Mouse (Mus musculus) liver, embryonic 15.5 days (tissue): ENCODE measurements around the gene Mettl22. TPM values are rescaled to one million over a fixed set of nuclear protein-coding genes. Genes with fewer than 3 reads are reported as not detected.

Experiments used
- ATAC-seq: fragments of 200-750 bp; cut with Nextera tagmentation; 2 replicates; pipeline ENCODE4 v1.8.0; 2017; ENCODE audit warnings: moderate number of reproducible peaks, mild to moderate bottlenecking, moderate library complexity; ENCODE audit not compliant: insufficient read depth
- H3K27ac ChIP-seq: fragments of 300-500 bp; sonication (generic); replicated peaks from 2 replicates; pipeline ENCODE4 v1.5.1; 2015; ENCODE audit warnings: mild to moderate bottlenecking, inconsistent platforms
- H3K27me3 ChIP-seq: fragments of 300-500 bp; sonication (generic); 2 replicates; pipeline ENCODE4 v1.6.1; 2015; ENCODE audit warnings: mild to moderate bottlenecking, inconsistent platforms
- H3K36me3 ChIP-seq: fragments of 300-500 bp; sonication (generic); replicated peaks from 2 replicates; pipeline ENCODE4 v1.6.1; 2015; ENCODE audit warnings: moderate library complexity, mild to moderate bottlenecking, inconsistent platforms
- H3K4me1 ChIP-seq: fragments of 300-500 bp; sonication (generic); replicated peaks from 2 replicates; pipeline ENCODE4 v1.6.1; 2015; ENCODE audit warnings: inconsistent platforms
- H3K4me2 ChIP-seq: fragments of 300-500 bp; sonication (generic); 2 replicates; pipeline ENCODE4 v1.6.1; 2015; ENCODE audit warnings: moderate library complexity, mild to moderate bottlenecking, inconsistent platforms
- H3K4me3 ChIP-seq: fragments of 300-500 bp; sonication (generic); replicated peaks from 2 replicates; pipeline ENCODE4 v1.5.1; 2015; ENCODE audit warnings: mild to moderate bottlenecking, inconsistent platforms
- H3K9ac ChIP-seq: fragments of 300-500 bp; sonication (generic); 2 replicates; pipeline ENCODE4 v1.6.1; 2015; ENCODE audit warnings: moderate library complexity, mild to moderate bottlenecking, inconsistent platforms
- H3K9me3 ChIP-seq: fragments of 300-500 bp; sonication (generic); replicated peaks from 2 replicates; pipeline ENCODE4 v1.6.1; 2016; ENCODE audit warnings: inconsistent platforms
- WGBS: fragments of 180-500 bp; shearing (Covaris S2); methylation state at CpG from one replicate; pipeline ENCODE4 v1.1.7; 2015; ENCODE audit warnings: mixed read lengths; ENCODE audit not compliant: insufficient replicate concordance; 5-methylcytosine and 5-hydroxymethylcytosine counted together
- polyA plus RNA-seq: library from polyadenylated mRNA; unstranded; fragments of >200 nt; fragmentation: Nextera tagmentation; extraction: Ambion mirVana; gene quantifications from 2 replicates; pipeline ENCODE4 v1.2.1, GENCODE M21; 2015

The Mettl22 gene
- polyA plus RNA-seq, 1 experiment from 2014 or later = 7.3 TPM

GRCm38 (mm10) chr16:8455221-8455620 is 15.4 kb upstream of the Mettl22 start:
- Histone ChIP-seq H3K27me3 (no peaks in the 10 kb centered on the region), H3K27ac (no peak overlapping the region), H3K4me1 (no peaks in the 10 kb centered on the region), H3K4me3 (no peak overlapping the region), H3K9ac (no peak overlapping the region), H3K36me3 (no peaks in the 10 kb centered on the region), H3K4me2 (no peak overlapping the region), H3K9me3 (no peaks in the 10 kb centered on the region)
- 17% methylated on average over 2 of the region's 2 CpGs for WGBS
- no peak for ATAC-seq

- no peaks in the 10 kb centered on the region for H3K9me3 ChIP-seq
- no peaks in the 10 kb centered on the region for H3K4me1 ChIP-seq
- no peak overlapping the region for H3K27ac ChIP-seq
- no peak overlapping the region for H3K4me3 ChIP-seq
- no peak overlapping the region for H3K9ac ChIP-seq
- no peaks in the 10 kb centered on the region for H3K27me3 ChIP-seq
- H3K36me3 ChIP-seq = no peaks in the 10 kb centered on the region
- no peak overlapping the region for H3K4me2 ChIP-seq
- no peak for ATAC-seq
- 64% methylated on average over 4 of the region's 4 CpGs for WGBS
These were observed 12.2 kb upstream of the Mettl22 start for GRCm38 (mm10) chr16:8458391-8458790.

- Histone ChIP-seq H3K27ac (no peak overlapping the region), H3K27me3 (no peaks in the 10 kb centered on the region), H3K36me3 (no peaks in the 10 kb centered on the region), H3K4me2 (no peak overlapping the region), H3K9me3 (no peaks in the 10 kb centered on the region), H3K4me3 (no peak overlapping the region), H3K4me1 (no peaks in the 10 kb centered on the region), H3K9ac (no peak overlapping the region)
- WGBS = 14% methylated on average over 6 of the region's 6 CpGs
- no peak for ATAC-seq
These were observed 11.5 kb upstream of the Mettl22 start for GRCm38 (mm10) chr16:8459098-8459497.

- Histone ChIP-seq H3K9me3 (no peaks in the 10 kb centered on the region), H3K36me3 (0 out of 2 replicates have a peak, but pooled peaks cover 3% of the 10 kb centered on the region), H3K9ac (no peak overlapping the region), H3K27me3 (peaks cover 5% of the 10 kb centered on the region; the same call in 1 of the 2 replicates), H3K4me2 (peak overlapping the region; percentile 92), H3K4me1 (peaks cover 16% of the 10 kb centered on the region), H3K27ac (no peak overlapping the region), H3K4me3 (peak overlapping the region; percentile 69)
- ATAC-seq = no peak
- WGBS = 78% methylated on average over 2 of the region's 2 CpGs
These were observed 456 bp upstream of the Mettl22 start for GRCm38 (mm10) chr16:8470132-8470531.

GRCm38 (mm10) chr16:8487396-8488005 is 16.9 kb downstream of the Mettl22 start:
- no peak overlapping the region for H3K4me3 ChIP-seq
- no peak overlapping the region for H3K9ac ChIP-seq
- H3K4me1 ChIP-seq = no peaks in the 10 kb centered on the region
- WGBS = 86% methylated on average over 9 of the region's 9 CpGs
- no peaks in the 10 kb centered on the region for H3K9me3 ChIP-seq
- no peak for ATAC-seq
- no peak overlapping the region for H3K4me2 ChIP-seq
- peaks cover 30% of the 10 kb centered on the region for H3K36me3 ChIP-seq
- no peaks in the 10 kb centered on the region for H3K27me3 ChIP-seq
- no peak overlapping the region for H3K27ac ChIP-seq

GRCm38 (mm10) chr16:8489340-8489739 is 18.8 kb downstream of the Mettl22 start:
- ATAC-seq = no peak

GRCm38 (mm10) chr16:8491743-8492490 is 21.3 kb downstream of the Mettl22 start:
- no peaks in the 10 kb centered on the region for H3K9me3 ChIP-seq
- no peak overlapping the region for H3K27ac ChIP-seq
- H3K36me3 ChIP-seq = peaks cover 6% of the 10 kb centered on the region; the same call in 1 of the 2 replicates
- no peak overlapping the region for H3K4me2 ChIP-seq
- WGBS = 25% methylated on average over 13 of the region's 13 CpGs
- no peak for ATAC-seq
- no peak overlapping the region for H3K9ac ChIP-seq
- H3K4me3 ChIP-seq = no peak overlapping the region
- no peaks in the 10 kb centered on the region for H3K4me1 ChIP-seq
- H3K27me3 ChIP-seq = no peaks in the 10 kb centered on the region

More at GRCm38 (mm10) chr16:8489340-8489739, 18.8 kb downstream of the Mettl22 start:
- Histone ChIP-seq H3K9ac (no peak overlapping the region), H3K4me2 (no peak overlapping the region), H3K4me3 (no peak overlapping the region), H3K4me1 (no peaks in the 10 kb centered on the region), H3K27me3 (no peaks in the 10 kb centered on the region), H3K36me3 (peaks cover 18% of the 10 kb centered on the region), H3K27ac (no peak overlapping the region), H3K9me3 (no peaks in the 10 kb centered on the region)
- 77% methylated on average over 5 of the region's 5 CpGs for WGBS

GRCm38 (mm10) chr16:8494268-8494667 is 23.7 kb downstream of the Mettl22 start:
- Histone ChIP-seq H3K9me3 (no peaks in the 10 kb centered on the region), H3K36me3 (no peaks in the 10 kb centered on the region), H3K27ac (no peak overlapping the region), H3K4me2 (no peak overlapping the region), H3K9ac (no peak overlapping the region), H3K27me3 (no peaks in the 10 kb centered on the region), H3K4me3 (no peak overlapping the region), H3K4me1 (no peaks in the 10 kb centered on the region)
- WGBS = 22% methylated on average over 4 of the region's 4 CpGs
- 0 out of 2 replicates have a peak, but pooled peaks have one; percentile 42 for ATAC-seq

- 47% methylated on average over 2 of the region's 2 CpGs for WGBS
- H3K9ac ChIP-seq = no peak overlapping the region
- H3K36me3 ChIP-seq = no peaks in the 10 kb centered on the region
- H3K4me3 ChIP-seq = no peak overlapping the region
- H3K27me3 ChIP-seq = no peaks in the 10 kb centered on the region
- ATAC-seq = no peak
- no peak overlapping the region for H3K4me2 ChIP-seq
- H3K27ac ChIP-seq = no peak overlapping the region
- no peaks in the 10 kb centered on the region for H3K4me1 ChIP-seq
- H3K9me3 ChIP-seq = no peaks in the 10 kb centered on the region
These were observed 26.4 kb downstream of the Mettl22 start for GRCm38 (mm10) chr16:8496967-8497366.

GRCm38 (mm10) chr16:8504271-8504670 is 33.7 kb downstream of the Mettl22 start:
- no peak for ATAC-seq
- H3K27me3 ChIP-seq = no peaks in the 10 kb centered on the region
- H3K36me3 ChIP-seq = no peaks in the 10 kb centered on the region
- no peak overlapping the region for H3K27ac ChIP-seq
- no peak overlapping the region for H3K4me2 ChIP-seq
- H3K4me3 ChIP-seq = no peak overlapping the region
- H3K9ac ChIP-seq = no peak overlapping the region
- 25% methylated on average over 2 of the region's 2 CpGs for WGBS
- H3K9me3 ChIP-seq = no peaks in the 10 kb centered on the region
- no peaks in the 10 kb centered on the region for H3K4me1 ChIP-seq

- Histone ChIP-seq H3K4me1 (0 out of 2 replicates have a peak, but pooled peaks cover under 1% of the 10 kb centered on the region), H3K27ac (no peak overlapping the region), H3K9me3 (no peaks in the 10 kb centered on the region), H3K4me3 (no peak overlapping the region), H3K4me2 (no peak overlapping the region), H3K27me3 (peaks cover 31% of the 10 kb centered on the region), H3K9ac (no peak overlapping the region), H3K36me3 (no peaks in the 10 kb centered on the region)
- ATAC-seq = no peak
- 52% methylated on average over 5 of the region's 5 CpGs for WGBS
These were observed 39.3 kb downstream of the Mettl22 start for GRCm38 (mm10) chr16:8509894-8510293.
